Mouse (Mus musculus) hindbrain, postnatal 0 days (tissue): Measurements from ENCODE around the gene Acot9. TPM values are rescaled to one million over a fixed set of nuclear protein-coding genes. Genes with fewer than 3 reads are reported as not detected.

Experiments
- ATAC-seq: fragments of 200-750 bp; cut with Nextera tagmentation; 2 replicates; pipeline ENCODE4 v1.8.0; 2017; ENCODE audit warnings: mild to moderate bottlenecking, moderate TSS enrichment, moderate library complexity
- DNase-seq: peaks from one replicate; pipeline ENCODE4 v3.0.0-alpha.2; 2015; ENCODE audit warnings: low spot score
- H3K27ac ChIP-seq: fragments of 300-500 bp; sonication (generic); 2 replicates; pipeline ENCODE4 v1.5.1; 2014; ENCODE audit warnings: mild to moderate bottlenecking
- H3K27me3 ChIP-seq: fragments of 300-500 bp; sonication (generic); 2 replicates; pipeline ENCODE4 v1.6.1; 2014; ENCODE audit warnings: low read length, mixed read lengths; ENCODE audit not compliant: insufficient read depth
- H3K36me3 ChIP-seq: fragments of 300-500 bp; sonication (generic); 2 replicates; pipeline ENCODE4 v1.6.1; 2014; ENCODE audit warnings: low read length, mixed read lengths; ENCODE audit not compliant: insufficient read depth
- H3K4me1 ChIP-seq: fragments of 300-500 bp; sonication (generic); 2 replicates; pipeline ENCODE4 v1.6.1; 2014; ENCODE audit warnings: antibody characterized with exemption, low read length, mixed read lengths; ENCODE audit not compliant: insufficient read depth
- H3K4me2 ChIP-seq: fragments of 300-500 bp; sonication (generic); 2 replicates; pipeline ENCODE4 v1.6.1; 2014; ENCODE audit warnings: low read depth, mild to moderate bottlenecking, low read length, moderate library complexity, mixed read lengths
- H3K4me3 ChIP-seq: fragments of 300-500 bp; sonication (generic); 2 replicates; pipeline ENCODE4 v1.5.1; 2014; ENCODE audit warnings: low read length
- H3K9ac ChIP-seq: fragments of 300-500 bp; sonication (generic); replicated peaks from 2 replicates; pipeline ENCODE4 v1.6.1; 2014; ENCODE audit warnings: mild to moderate bottlenecking, low read length, moderate library complexity, mixed read lengths
- H3K9me3 ChIP-seq: fragments of 300-500 bp; sonication (generic); 2 replicates; pipeline ENCODE4 v1.6.1; 2016; ENCODE audit warnings: low read length, mixed read lengths
- CTCF ChIP-seq: IDR thresholded peaks from 2 replicates; pipeline ENCODE4 v1.5.1; 2016; ENCODE audit warnings: antibody characterized with exemption, control low read depth, low read depth
- WGBS: fragments of 180-500 bp; shearing (Covaris S2); extraction: QIAGEN DNeasy Blood & Tissue Kit; methylation state at CpG from one replicate; pipeline ENCODE4 v1.1.7; 2014; 5-methylcytosine and 5-hydroxymethylcytosine counted together
- polyA plus RNA-seq: library from polyadenylated mRNA; unstranded; fragments of >200 nt; fragmentation: Nextera tagmentation; extraction: Ambion mirVana; gene quantifications from 2 replicates; pipeline ENCODE4 v1.2.1, GENCODE M21; 2015
- total RNA-seq: library from RNA; depleted of rRNA; stranded (reverse); fragments of >200 nt; gene quantifications from 2 replicates; pipeline ENCODE4 v1.2.3, GENCODE M21; 2014

Acot9 gene
- total and polyA plus RNA-seq, 2 experiments from 2014 or later: 28.1 to 49.5 TPM

DNA sequence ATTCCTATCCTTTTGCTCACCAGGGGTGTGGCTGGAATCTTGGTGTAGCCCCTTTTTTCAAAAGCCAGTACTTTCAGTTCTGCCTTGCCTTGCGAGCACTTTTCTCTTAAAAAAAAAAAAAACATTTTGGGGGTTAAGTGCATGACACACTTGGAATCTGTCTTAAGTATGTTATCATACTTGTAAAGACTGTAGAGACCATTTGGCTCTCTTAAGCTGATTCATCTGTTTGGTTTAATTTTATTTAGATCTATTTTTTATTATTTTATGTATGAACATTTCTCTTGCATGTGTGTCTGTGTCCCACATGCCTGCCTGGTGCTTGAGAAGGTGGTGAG lies 641 bp downstream of the Acot9 start:
- Histone ChIP-seq H3K9me3 (no peaks in the 10 kb centered on the region), H3K9ac (peak overlapping the region; percentile 61), H3K27me3 (no peaks in the 10 kb centered on the region), H3K4me1 (no peaks in the 10 kb centered on the region), H3K36me3 (no peaks in the 10 kb centered on the region), H3K4me2 (peak overlapping the region; percentile 55), H3K4me3 (peak overlapping the region; percentile 58), H3K27ac (peak overlapping the region; percentile 74; the same call in 1 of the 2 replicates)
- 41% methylated on average over 1 of the region's 1 CpGs for WGBS
- no peak for TF ChIP-seq CTCF
- no peak for DNase-seq
- ATAC-seq: no peak

DNA sequence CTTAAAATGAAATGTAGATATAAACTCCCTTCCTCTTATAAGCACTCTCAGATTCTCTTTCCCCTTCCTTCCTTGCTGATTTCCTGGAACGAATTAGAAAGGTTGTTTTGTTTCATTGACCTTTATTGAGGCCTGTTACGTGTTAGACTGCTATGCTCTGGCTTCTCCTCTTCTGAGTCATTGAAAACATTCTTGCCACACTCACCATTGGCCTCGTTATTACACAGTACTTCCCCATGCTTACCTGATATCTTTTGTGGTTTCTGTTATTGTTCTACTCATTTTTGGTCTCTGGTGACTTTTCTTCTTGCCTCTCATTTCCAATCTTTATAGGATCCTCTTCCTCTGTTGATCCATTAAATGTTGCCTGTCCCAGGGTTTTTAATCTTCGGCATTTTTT lies 16.2 kb downstream of the Acot9 start:
- no peak overlapping the region for H3K9ac ChIP-seq
- 84% methylated on average over 4 of the region's 4 CpGs for WGBS
- TF ChIP-seq CTCF: no peak

DNA sequence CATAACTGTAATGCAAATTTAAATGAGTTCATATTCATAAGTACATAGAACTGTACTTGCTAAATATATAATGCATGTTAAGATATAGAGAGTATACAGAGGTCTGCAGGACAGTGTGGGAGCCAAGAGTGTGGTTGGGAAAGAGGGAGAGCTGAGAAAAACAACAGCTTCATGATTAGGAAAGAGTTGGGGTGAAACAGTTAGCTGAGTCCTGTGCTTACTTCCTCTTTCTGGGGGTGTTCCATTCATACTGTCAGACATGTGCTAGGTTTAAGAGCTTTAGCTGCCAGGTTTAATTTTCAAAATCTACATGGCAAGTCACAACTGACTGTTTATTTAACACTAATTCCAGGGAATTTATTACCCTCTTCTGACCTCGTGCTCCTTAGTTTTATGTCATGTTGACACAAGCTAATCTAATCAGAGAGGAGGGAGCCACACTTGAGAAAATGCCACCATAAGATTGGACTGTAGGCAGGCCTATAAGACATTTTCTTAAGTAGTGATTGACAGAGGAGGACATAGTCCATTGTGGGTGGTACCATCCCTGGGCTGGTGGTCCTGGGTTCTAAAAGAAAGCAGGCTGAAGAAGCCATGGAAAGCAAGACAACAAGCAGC lies 18.3 kb downstream of the Acot9 start:
- WGBS: 54% methylated on average over 1 of the region's 1 CpGs

More for the DNA sequence above, 16.2 kb downstream of the Acot9 start:
- H3K27me3 ChIP-seq: no peaks in the 10 kb centered on the region
- H3K4me3 ChIP-seq: no peak overlapping the region
- DNase-seq (no peak), ATAC-seq (no peak)
- no peak overlapping the region for H3K4me2 ChIP-seq
- H3K27ac ChIP-seq: no peak overlapping the region
- H3K9me3 ChIP-seq: no peaks in the 10 kb centered on the region
- H3K4me1 ChIP-seq: no peaks in the 10 kb centered on the region
- H3K36me3 ChIP-seq: no peaks in the 10 kb centered on the region

DNA sequence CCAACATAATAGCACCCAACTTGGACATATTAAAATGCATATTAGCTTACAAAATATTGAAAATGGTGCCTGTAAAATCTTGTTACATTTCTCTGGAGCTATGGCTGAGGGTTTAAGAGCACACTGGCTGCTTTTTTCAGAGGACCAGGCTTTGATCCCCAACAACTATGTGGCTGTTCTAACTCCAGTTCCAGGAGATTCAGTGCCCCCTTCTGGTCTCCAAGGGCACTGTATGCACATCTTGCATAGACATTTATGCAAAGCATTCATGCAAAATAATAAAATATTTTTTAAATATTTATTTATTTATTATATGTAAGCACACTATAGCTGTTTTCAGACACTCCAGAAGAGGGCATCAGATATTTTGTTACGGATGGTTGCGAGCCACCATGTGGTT lies 44.1 kb downstream of the Acot9 start:
- Histone ChIP-seq H3K36me3 (no peaks in the 10 kb centered on the region), H3K4me3 (no peak overlapping the region), H3K9ac (no peak overlapping the region), H3K27ac (no peak overlapping the region), H3K4me1 (no peaks in the 10 kb centered on the region), H3K9me3 (no peaks in the 10 kb centered on the region), H3K4me2 (no peak overlapping the region), H3K27me3 (no peaks in the 10 kb centered on the region)
- no peak for DNase-seq
- no peak for TF ChIP-seq CTCF
- 93% methylated on average over 2 of the region's 2 CpGs for WGBS
- ATAC-seq: no peak

More for the DNA sequence above, 18.3 kb downstream of the Acot9 start:
- Histone ChIP-seq H3K27me3 (no peaks in the 10 kb centered on the region), H3K36me3 (no peaks in the 10 kb centered on the region), H3K9ac (no peak overlapping the region), H3K9me3 (no peaks in the 10 kb centered on the region), H3K4me2 (no peak overlapping the region), H3K4me1 (no peaks in the 10 kb centered on the region), H3K4me3 (no peak overlapping the region), H3K27ac (no peak overlapping the region)
- DNase-seq (no peak), ATAC-seq (no peak)
- TF ChIP-seq CTCF: no peak

DNA sequence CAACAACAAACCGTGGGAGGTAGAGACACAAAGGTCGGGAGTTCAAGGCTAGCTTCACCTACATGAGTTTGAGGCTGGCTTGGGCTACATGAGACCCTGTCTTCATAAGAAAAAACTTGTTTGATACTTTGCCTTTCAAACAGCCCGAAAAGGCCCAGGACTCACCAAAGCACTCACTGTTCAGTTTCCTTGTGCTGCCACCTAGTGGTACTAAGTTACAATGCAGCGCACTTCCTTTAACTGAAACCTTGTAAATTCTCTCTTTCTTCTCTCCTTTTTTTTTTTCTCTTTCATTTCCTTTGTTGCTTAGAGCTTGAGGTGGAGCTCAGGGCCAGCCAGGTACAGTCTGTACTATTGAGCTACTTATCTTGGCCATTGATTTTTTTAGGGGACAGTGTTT lies 55.8 kb downstream of the Acot9 start:
- no peaks in the 10 kb centered on the region for H3K36me3 ChIP-seq
- ATAC-seq: peak; percentile 51; the same call in 1 of the 2 replicates
- H3K9me3 ChIP-seq: no peaks in the 10 kb centered on the region
- peak; percentile 66 for DNase-seq
- H3K4me1 ChIP-seq: no peaks in the 10 kb centered on the region
- H3K4me3 ChIP-seq: no peak overlapping the region
- TF ChIP-seq CTCF: peak; percentile 74
- no peaks in the 10 kb centered on the region for H3K27me3 ChIP-seq
- whole genome bisulfite sequencing: 36% methylated on average over 4 of the region's 4 CpGs
- no peak overlapping the region for H3K4me2 ChIP-seq
- no peak overlapping the region for H3K27ac ChIP-seq
- no peak overlapping the region for H3K9ac ChIP-seq

DNA sequence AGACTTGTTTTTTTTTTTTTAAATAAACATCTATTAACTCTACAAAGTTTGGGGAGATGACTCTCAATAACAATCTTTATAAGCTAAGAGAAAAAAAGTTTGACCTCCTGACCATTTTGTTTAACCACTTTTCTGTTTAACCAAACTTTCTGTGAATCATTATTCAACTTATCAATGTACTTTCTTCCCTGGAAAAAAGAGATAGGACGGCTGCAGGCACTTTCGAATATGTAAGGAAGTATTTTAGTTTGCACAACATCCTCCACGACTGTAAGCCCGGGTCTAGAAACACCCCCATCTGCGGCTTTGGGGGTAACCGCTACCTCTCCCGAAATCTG lies 75.3 kb downstream of the Acot9 start:
- Histone ChIP-seq H3K36me3 (no peaks in the 10 kb centered on the region), H3K27me3 (no peaks in the 10 kb centered on the region), H3K9me3 (no peaks in the 10 kb centered on the region), H3K27ac (no peak overlapping the region), H3K4me1 (no peaks in the 10 kb centered on the region), H3K4me3 (peak overlapping the region; percentile 59), H3K9ac (peak overlapping the region; percentile 59), H3K4me2 (peak overlapping the region; percentile 61)
- TF ChIP-seq CTCF: no peak
- DNase-seq (no peak), ATAC-seq (no peak)
- 35% methylated on average over 7 of the region's 7 CpGs for WGBS

DNA sequence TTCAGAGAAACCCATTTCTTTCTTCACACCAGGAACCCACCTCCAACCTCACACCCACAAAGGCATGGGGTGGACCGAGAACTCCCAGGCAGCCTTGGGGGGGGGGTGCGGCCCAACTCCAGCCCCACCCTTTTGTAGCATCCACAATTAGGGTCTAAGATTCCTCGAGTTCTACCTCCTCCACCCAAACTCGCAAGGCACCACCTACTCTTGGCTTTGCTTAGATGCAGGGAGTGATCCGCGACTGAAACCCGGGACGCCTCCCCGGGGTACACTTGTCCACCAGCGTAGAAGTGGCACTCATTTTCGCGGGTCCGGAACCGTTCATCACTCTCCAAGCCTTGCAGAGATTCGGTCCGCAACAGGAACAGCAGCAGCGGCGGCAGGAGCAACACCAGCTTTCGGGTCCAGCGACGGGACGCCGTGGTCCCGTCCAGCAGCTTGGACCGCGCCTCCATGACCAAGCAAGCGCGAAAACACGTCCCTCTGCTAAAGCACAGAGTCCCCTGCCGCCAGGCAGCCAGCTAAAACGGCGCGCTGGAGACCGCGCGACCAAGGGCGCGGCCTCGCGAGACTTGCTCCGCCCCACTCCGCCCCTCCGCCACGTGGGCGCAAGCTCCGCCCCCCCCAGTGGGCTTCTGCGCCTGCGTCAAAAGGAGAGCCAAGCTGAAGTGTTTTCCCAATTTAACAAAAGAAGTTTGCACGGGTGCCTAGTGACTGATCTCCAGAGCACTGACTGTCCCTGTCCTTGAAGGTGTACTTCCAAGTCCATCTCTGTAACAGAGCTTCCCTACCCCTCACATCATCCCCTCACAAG lies 75.9 kb downstream of the Acot9 start:
- peak overlapping the region; percentile 61 for H3K4me2 ChIP-seq
- H3K36me3 ChIP-seq: no peaks in the 10 kb centered on the region
- peak; percentile 90 for DNase-seq
- H3K27me3 ChIP-seq: no peaks in the 10 kb centered on the region
- H3K9ac ChIP-seq: peak overlapping the region; percentile 59
- no peak for TF ChIP-seq CTCF
- whole genome bisulfite sequencing: 24% methylated on average over 49 of the region's 49 CpGs
- H3K4me3 ChIP-seq: peak overlapping the region; percentile 59
- H3K27ac ChIP-seq: peak overlapping the region; percentile 69
- H3K4me1 ChIP-seq: no peaks in the 10 kb centered on the region
- peak; percentile 99 for ATAC-seq
- no peaks in the 10 kb centered on the region for H3K9me3 ChIP-seq
